Mouse (Mus musculus) ES-E14 (cell line): ENCODE data around the gene H2-T23.

Experiments
- MAFK ChIP-seq: IDR thresholded peaks from 2 replicates; pipeline ENCODE4 v1.6.1; 2014; ENCODE audit warnings: mild to moderate bottlenecking, low read depth, low read length, inconsistent platforms; ENCODE audit not compliant: insufficient read depth
- ZC3H11A ChIP-seq: IDR thresholded peaks from 2 replicates; pipeline ENCODE4 v1.6.1; 2012; ENCODE audit warnings: low read depth, mild to moderate bottlenecking, inconsistent platforms, low read length, borderline replicate concordance
- ZNF384 ChIP-seq: IDR thresholded peaks from 2 replicates; pipeline ENCODE4 v1.6.1; 2012; ENCODE audit warnings: low read depth, low read length, inconsistent platforms

GRCm38 (mm10) chr17:36043286-36043685 is 10.6 kb upstream of the H2-T23 start:
- TF ChIP-seq MAFK (no peak), ZNF384 (no peak), ZC3H11A (no peak)
